8 mouse cellular contexts compared by ENCODE assay signal in the genomic region with DNA sequence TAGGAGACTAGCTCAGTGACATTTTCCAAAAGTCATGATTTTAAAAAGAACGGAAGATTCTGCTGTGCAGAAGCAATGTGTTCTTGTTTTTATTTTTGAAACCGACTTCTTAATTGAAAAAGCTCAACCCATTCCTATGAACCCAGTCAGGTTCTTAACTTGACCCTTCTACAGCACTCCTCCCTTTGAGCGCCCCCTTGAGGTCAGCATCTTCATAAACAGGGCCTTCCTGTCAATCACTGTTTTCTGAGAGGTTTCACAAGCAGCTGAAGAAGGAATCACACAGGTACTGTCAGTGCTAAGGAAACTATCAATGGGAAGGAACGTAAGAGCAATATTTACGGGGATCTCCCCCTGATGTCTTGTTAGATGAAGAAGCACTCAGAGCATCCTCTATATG.
DNase-seq lines count a peak whose midpoint lies in the region; ATAC-seq and TF ChIP-seq lines count a peak whose summit lies in the region.

No protein-coding gene starts in this region.

- no peak overlapping the region for H3K4me3 ChIP-seq in intestine, postnatal 0 days (ENCODE audit: low read depth, low read length)
- no peak overlapping the region for H3K4me3 ChIP-seq in intestine, embryonic 15.5 days (replicated peaks)
- no peak overlapping the region for H3K4me3 ChIP-seq in cortical plate, adult 2 months (ENCODE audit: insufficient read depth, low read length)
- H3K4me3 ChIP-seq in forebrain, embryonic 12.5 days (replicated peaks), result no peak overlapping the region

- no peak for ATAC-seq in intestine, postnatal 0 days
- ATAC-seq in intestine, embryonic 15.5 days, result no peak
- ATAC-seq in forebrain, embryonic 12.5 days (ENCODE audit: low FRiP score), result no peak

- TF ChIP-seq POLR2A in cortical plate, adult 2 months (IDR thresholded peaks at IDR 0.05; ENCODE audit: extremely low read depth, insufficient read depth, low read length), result no peak

- no peaks in the 10 kb centered on the region for H3K36me3 ChIP-seq in intestine, postnatal 0 days (ENCODE audit: control insufficient read depth, insufficient read depth)
- no peaks in the 10 kb centered on the region for H3K36me3 ChIP-seq in intestine, embryonic 15.5 days
- H3K36me3 ChIP-seq in forebrain, embryonic 12.5 days (replicated peaks), result no peaks in the 10 kb centered on the region

- H3K4me2 ChIP-seq in intestine, postnatal 0 days (replicated peaks; ENCODE audit: low read depth), result no peak overlapping the region
- no peak overlapping the region for H3K4me2 ChIP-seq in intestine, embryonic 15.5 days (replicated peaks)
- H3K4me2 ChIP-seq in forebrain, embryonic 12.5 days, result no peak overlapping the region

- H3K9ac ChIP-seq in intestine, postnatal 0 days (ENCODE audit: low read depth, low read length), result no peak overlapping the region
- H3K9ac ChIP-seq in intestine, embryonic 15.5 days, result no peak overlapping the region
- H3K9ac ChIP-seq in forebrain, embryonic 12.5 days, result no peak overlapping the region

- H3K4me1 ChIP-seq in intestine, postnatal 0 days (replicated peaks; ENCODE audit: control insufficient read depth, insufficient read depth, low read length), result no peaks in the 10 kb centered on the region
- no peaks in the 10 kb centered on the region for H3K4me1 ChIP-seq in intestine, embryonic 15.5 days (replicated peaks)
- no peaks in the 10 kb centered on the region for H3K4me1 ChIP-seq in cortical plate, adult 2 months (ENCODE audit: control insufficient read depth, insufficient read depth, low read length)
- peaks cover 8% of the 10 kb centered on the region; the same call in 1 of the 2 replicates for H3K4me1 ChIP-seq in forebrain, embryonic 12.5 days

- no peaks in the 10 kb centered on the region for H3K9me3 ChIP-seq in intestine, postnatal 0 days (ENCODE audit: control insufficient read depth)
- H3K9me3 ChIP-seq in intestine, embryonic 15.5 days, result no peaks in the 10 kb centered on the region
- H3K9me3 ChIP-seq in forebrain, embryonic 12.5 days, result no peaks in the 10 kb centered on the region

- H3K27me3 ChIP-seq in intestine, postnatal 0 days (replicated peaks; ENCODE audit: control insufficient read depth, insufficient read depth, low read length), result no peaks in the 10 kb centered on the region
- no peaks in the 10 kb centered on the region for H3K27me3 ChIP-seq in intestine, embryonic 15.5 days (replicated peaks)
- no peaks in the 10 kb centered on the region for H3K27me3 ChIP-seq in forebrain, embryonic 12.5 days

- peak; percentile 13 for DNase-seq in urinary bladder, postnatal 25 days (ENCODE audit: low spot score)
- DNase-seq in urinary bladder, adult 2 months (ENCODE audit: low spot score), result no peak
- DNase-seq in large intestine, adult 2 months (ENCODE audit: low read depth, low spot score), result peak; percentile 13
- DNase-seq in spleen, adult 12 weeks (ENCODE audit: low spot score), result no peak

- 68% methylated on average over 5 of the region's 5 CpGs for WGBS in intestine, postnatal 0 days
- WGBS in intestine, embryonic 15.5 days, result 73% methylated on average over 5 of the region's 5 CpGs
- WGBS in large intestine, adult 2 months, result 65% methylated on average over 5 of the region's 5 CpGs
- WGBS in forebrain, embryonic 12.5 days, result 69% methylated on average over 5 of the region's 5 CpGs

- TF ChIP-seq CTCF in intestine, postnatal 0 days (IDR thresholded peaks at IDR 0.05; ENCODE audit: low read depth), result peak; percentile 53
- TF ChIP-seq CTCF in cortical plate, adult 2 months (IDR thresholded peaks at IDR 0.05; ENCODE audit: extremely low read depth, insufficient read depth, low read length), result peak; percentile 23; the same call in 1 of the 2 replicates

- no peak overlapping the region for H3K27ac ChIP-seq in intestine, postnatal 0 days (ENCODE audit: low read depth, low read length)
- no peak overlapping the region for H3K27ac ChIP-seq in intestine, embryonic 15.5 days
- H3K27ac ChIP-seq in cortical plate, adult 2 months (ENCODE audit: insufficient read depth, low read length), result no peak overlapping the region
- no peak overlapping the region for H3K27ac ChIP-seq in forebrain, embryonic 12.5 days

Comparison
In these comparisons a context has a peak if more than half of its experiments do, and no peak if none do; other contexts are left out.
1. DNase-seq: peak in urinary bladder, postnatal 25 days (single experiment) and large intestine, adult 2 months (single experiment); none in urinary bladder, adult 2 months (single experiment) and spleen, adult 12 weeks (single experiment).